Mouse (Mus musculus): ENCODE measurements around the gene Olfr441. TPM values are rescaled to one million over a fixed set of nuclear protein-coding genes. Genes with fewer than 3 reads are reported as not detected.
"Not testable (repeated sequence)": the region's sequence is repeated elsewhere in the genome, so short reads cannot be mapped to it uniquely, and the experiment has no call there.

The Olfr441 gene
- not detected in 2 replicates for polyA plus RNA-seq (2015; fragmentation: Nextera tagmentation; extraction: Ambion mirVana)

DNA sequence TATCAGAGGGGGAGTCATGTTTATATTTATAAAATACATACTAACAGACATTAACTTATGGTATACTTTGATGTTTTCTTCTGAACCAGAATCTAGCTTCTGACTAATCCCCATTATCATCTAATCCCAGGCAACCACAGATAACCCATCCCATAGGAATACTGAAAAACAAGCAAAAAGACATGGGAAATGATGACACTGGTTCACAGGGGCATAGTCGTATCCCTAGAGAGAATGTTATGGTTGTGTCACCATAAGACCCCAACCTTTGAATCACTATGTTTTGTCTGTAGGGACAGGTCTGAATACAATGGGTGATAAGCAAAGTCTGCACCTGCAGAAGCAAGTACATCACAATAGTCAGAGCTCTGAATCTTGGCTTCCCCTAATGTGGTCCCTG, at the start of gene Olfr441:
Gene Olfr441, plus strand, starts transcription at position 301 of the 400 bp plus-strand sequence.
- not testable (repeated sequence) for H3K9me3 ChIP-seq (ENCODE audit: low read length); H3K27me3 ChIP-seq (replicated peaks; ENCODE audit: insufficient read depth, low read length); ATAC-seq; H3K27ac ChIP-seq (ENCODE audit: low read length); H3K9ac ChIP-seq (replicated peaks; ENCODE audit: low read depth); H3K4me3 ChIP-seq (ENCODE audit: low read depth, low read length); H3K36me3 ChIP-seq (ENCODE audit: insufficient read depth, low read length); H3K4me1 ChIP-seq (ENCODE audit: insufficient read depth, low read depth, low read length); H3K4me2 ChIP-seq (replicated peaks; ENCODE audit: low read depth, low read length); DNase-seq (ENCODE audit: low spot score)
- 83% methylated on average over 1 of the region's 1 CpGs for WGBS

DNA sequence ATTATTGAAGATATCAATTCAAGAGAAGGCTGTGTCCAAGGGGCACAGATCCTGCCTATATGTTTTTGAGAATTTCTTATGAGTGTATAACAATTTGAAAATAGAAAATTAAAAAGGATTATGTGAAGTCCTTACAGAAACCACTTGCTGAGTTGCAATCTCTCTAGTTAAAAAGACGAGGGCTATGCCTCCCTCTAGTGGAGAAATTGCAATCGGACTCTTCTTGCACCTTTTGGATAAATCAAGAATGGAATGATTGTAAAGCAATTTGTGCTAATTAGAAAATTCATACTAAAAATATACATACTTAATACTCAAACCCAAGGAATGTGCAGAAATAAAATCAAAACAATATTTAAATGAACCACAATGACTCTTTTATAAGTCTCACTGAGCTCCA, 27.4 kb upstream of the Olfr441 start:
- Histone ChIP-seq H3K4me2 (replicated peaks; ENCODE audit: low read depth, low read length) (no peak overlapping the region), H3K4me1 (ENCODE audit: insufficient read depth, low read depth, low read length) (no peaks in the 10 kb centered on the region), H3K27ac (ENCODE audit: low read length) (no peak overlapping the region), H3K36me3 (ENCODE audit: insufficient read depth, low read length) (no peaks in the 10 kb centered on the region), H3K4me3 (ENCODE audit: low read depth, low read length) (no peak overlapping the region), H3K9me3 (ENCODE audit: low read length) (no peaks in the 10 kb centered on the region), H3K9ac (replicated peaks; ENCODE audit: low read depth) (no peak overlapping the region), H3K27me3 (replicated peaks; ENCODE audit: insufficient read depth, low read length) (no peaks in the 10 kb centered on the region)
- DNase-seq (ENCODE audit: low spot score): peak; percentile 14
- no peak for ATAC-seq
- WGBS: 9% methylated on average over 2 of the region's 2 CpGs
- peak; percentile 54 for TF ChIP-seq CTCF (IDR thresholded peaks at IDR 0.05)
- TF ChIP-seq EP300 (IDR thresholded peaks at IDR 0.05): no peak

DNA sequence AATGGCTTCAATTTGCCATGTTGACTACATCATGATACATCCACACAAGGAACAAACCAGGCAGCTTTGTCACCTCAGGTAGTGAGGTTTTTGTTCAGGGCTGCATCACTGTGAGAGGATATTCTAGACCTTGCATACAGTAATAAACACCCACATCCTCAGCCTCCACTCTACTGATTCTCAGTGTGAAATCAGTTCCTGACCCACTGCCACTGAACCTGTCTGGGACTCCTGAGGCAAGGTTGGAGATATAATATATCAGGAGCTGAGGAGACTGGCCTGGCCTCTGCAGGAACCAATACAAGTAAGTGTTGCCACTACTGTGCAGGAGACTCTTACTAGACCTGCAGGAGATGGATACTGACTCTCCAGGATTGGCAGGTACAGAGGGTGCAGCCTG, 24.8 kb upstream of the Olfr441 start:
- DNase-seq (ENCODE audit: low spot score); H3K36me3 ChIP-seq (ENCODE audit: insufficient read depth, low read length); H3K9ac ChIP-seq (replicated peaks; ENCODE audit: low read depth); H3K27ac ChIP-seq (ENCODE audit: low read length); H3K4me1 ChIP-seq (ENCODE audit: insufficient read depth, low read depth, low read length); ATAC-seq; H3K27me3 ChIP-seq (replicated peaks; ENCODE audit: insufficient read depth, low read length); H3K4me2 ChIP-seq (replicated peaks; ENCODE audit: low read depth, low read length); H3K9me3 ChIP-seq (ENCODE audit: low read length); H3K4me3 ChIP-seq (ENCODE audit: low read depth, low read length): not testable (repeated sequence)

DNA sequence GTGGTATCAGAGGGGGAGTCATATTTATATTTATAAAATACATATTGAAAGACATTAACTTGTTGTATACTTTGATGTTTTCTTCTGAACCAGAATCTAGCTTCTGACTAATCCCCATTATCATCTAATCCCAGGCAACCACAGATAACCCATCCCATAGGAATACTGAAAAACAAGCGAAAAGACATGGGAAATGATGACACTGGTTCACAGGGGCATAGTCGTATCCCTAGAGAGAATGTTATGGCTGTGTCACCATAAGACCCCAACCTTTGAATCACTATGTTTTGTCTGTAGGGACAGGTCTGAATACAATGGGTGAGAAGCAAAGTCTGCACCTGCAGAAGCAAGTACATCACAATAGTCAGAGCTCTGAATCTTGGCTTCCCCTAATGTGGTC, 40.1 kb downstream of the Olfr441 start, which contains the start of gene Olfr237-ps1:
Gene Olfr237-ps1, plus strand, starts transcription at position 301 of the 400 bp plus-strand sequence.
- ATAC-seq; H3K9me3 ChIP-seq (ENCODE audit: low read length); H3K27ac ChIP-seq (ENCODE audit: low read length); H3K4me2 ChIP-seq (replicated peaks; ENCODE audit: low read depth, low read length); H3K27me3 ChIP-seq (replicated peaks; ENCODE audit: insufficient read depth, low read length); H3K4me1 ChIP-seq (ENCODE audit: insufficient read depth, low read depth, low read length); H3K9ac ChIP-seq (replicated peaks; ENCODE audit: low read depth); DNase-seq (ENCODE audit: low spot score); H3K36me3 ChIP-seq (ENCODE audit: insufficient read depth, low read length); H3K4me3 ChIP-seq (ENCODE audit: low read depth, low read length): not testable (repeated sequence)
- 88% methylated on average over 2 of the region's 2 CpGs for WGBS

DNA sequence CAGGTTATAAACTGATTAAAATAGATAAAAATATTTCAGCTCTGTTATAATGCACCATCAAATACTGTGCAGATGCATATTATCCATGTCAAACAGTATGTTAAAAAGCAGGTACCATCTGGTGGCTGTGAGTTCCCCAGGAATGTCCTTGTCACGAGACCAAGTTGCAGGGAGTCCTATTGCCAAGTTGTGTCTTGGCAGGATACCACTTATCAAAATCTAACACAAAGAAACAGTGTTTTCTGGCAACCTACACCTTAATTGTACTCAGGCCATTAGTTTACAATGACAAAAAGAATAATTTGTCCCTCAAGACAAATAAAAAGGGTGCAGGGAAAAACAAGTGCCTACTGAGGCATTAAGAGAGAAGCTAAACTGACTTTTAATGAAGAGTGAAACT, 53.3 kb downstream of the Olfr441 start:
- H3K4me1 ChIP-seq (ENCODE audit: insufficient read depth, low read depth, low read length): no peaks in the 10 kb centered on the region
- 54% methylated on average over 1 of the region's 1 CpGs for WGBS
- no peak overlapping the region for H3K4me2 ChIP-seq (replicated peaks; ENCODE audit: low read depth, low read length)
- H3K36me3 ChIP-seq (ENCODE audit: insufficient read depth, low read length): no peaks in the 10 kb centered on the region
- no peaks in the 10 kb centered on the region for H3K9me3 ChIP-seq (ENCODE audit: low read length)
- H3K9ac ChIP-seq (replicated peaks; ENCODE audit: low read depth): no peak overlapping the region
- H3K4me3 ChIP-seq (ENCODE audit: low read depth, low read length): no peak overlapping the region
- no peak overlapping the region for H3K27ac ChIP-seq (ENCODE audit: low read length)
- DNase-seq (ENCODE audit: low spot score): no peak
- no peak for TF ChIP-seq EP300 (IDR thresholded peaks at IDR 0.05)
- TF ChIP-seq CTCF (IDR thresholded peaks at IDR 0.05): no peak
- ATAC-seq: no peak
- no peaks in the 10 kb centered on the region for H3K27me3 ChIP-seq (replicated peaks; ENCODE audit: insufficient read depth, low read length)

DNA sequence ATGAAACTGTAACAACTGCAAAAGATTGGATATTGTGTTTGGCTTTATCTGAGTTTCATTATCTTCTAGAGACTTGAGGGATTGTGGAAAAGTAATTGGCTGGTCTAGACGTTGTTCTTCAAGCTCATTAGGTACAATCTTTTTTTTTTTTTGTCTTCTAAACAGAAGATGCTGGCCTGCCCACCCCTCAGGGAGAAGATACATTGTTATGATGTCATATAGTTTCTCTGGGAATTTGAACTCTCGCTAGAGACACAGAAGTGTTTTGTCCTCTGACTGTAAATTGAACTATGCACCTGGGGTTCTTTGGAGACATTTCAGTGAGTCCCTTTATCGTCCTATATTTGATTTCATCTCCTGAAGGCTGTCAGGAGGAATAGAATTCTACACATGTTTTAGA, 56.8 kb downstream of the Olfr441 start, which contains the start of gene Olfr437:
Gene Olfr437, plus strand, starts transcription at position 301 of the 400 bp plus-strand sequence.
- 61% methylated on average over 3 of the region's 3 CpGs for WGBS
- no peaks in the 10 kb centered on the region for H3K9me3 ChIP-seq (ENCODE audit: low read length)
- TF ChIP-seq EP300 (IDR thresholded peaks at IDR 0.05) (no peak), CTCF (IDR thresholded peaks at IDR 0.05) (no peak)

DNA sequence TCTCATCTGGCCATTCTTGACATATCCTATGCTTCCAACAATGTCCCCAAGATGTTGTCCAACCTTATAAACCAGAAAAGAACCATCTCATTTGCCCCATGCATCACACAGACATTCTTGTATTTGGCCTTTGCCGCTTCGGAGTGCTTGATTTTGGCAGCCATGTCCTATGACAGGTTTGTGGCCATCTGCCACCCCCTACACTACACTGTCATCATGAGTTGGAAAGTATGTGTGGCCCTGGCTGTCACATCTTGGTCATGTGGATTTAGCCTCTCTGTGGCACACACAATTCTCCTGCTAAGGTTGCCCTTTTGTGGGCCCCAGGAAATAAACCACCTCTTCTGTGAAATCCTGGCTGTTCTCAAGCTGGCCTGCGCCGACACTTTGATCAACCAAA, 61.1 kb downstream of the Olfr441 start:
- no peaks in the 10 kb centered on the region for H3K36me3 ChIP-seq (ENCODE audit: insufficient read depth, low read length)
- no peaks in the 10 kb centered on the region for H3K4me1 ChIP-seq (ENCODE audit: insufficient read depth, low read depth, low read length)
- H3K9me3 ChIP-seq (ENCODE audit: low read length): no peaks in the 10 kb centered on the region
- no peak overlapping the region for H3K27ac ChIP-seq (ENCODE audit: low read length)
- no peaks in the 10 kb centered on the region for H3K27me3 ChIP-seq (replicated peaks; ENCODE audit: insufficient read depth, low read length)
- DNase-seq (ENCODE audit: low spot score): no peak
- no peak overlapping the region for H3K4me3 ChIP-seq (ENCODE audit: low read depth, low read length)
- H3K9ac ChIP-seq (replicated peaks; ENCODE audit: low read depth): no peak overlapping the region
- ATAC-seq: no peak
- no peak for TF ChIP-seq EP300 (IDR thresholded peaks at IDR 0.05)
- no peak for TF ChIP-seq CTCF (IDR thresholded peaks at IDR 0.05)
- no peak overlapping the region for H3K4me2 ChIP-seq (replicated peaks; ENCODE audit: low read depth, low read length)
- 92% methylated on average over 4 of the region's 4 CpGs for WGBS

More for the DNA sequence above, 56.8 kb downstream of the Olfr441 start, which contains the start of gene Olfr437:
- ATAC-seq (no peak), DNase-seq (ENCODE audit: low spot score) (no peak)
- Histone ChIP-seq H3K27me3 (replicated peaks; ENCODE audit: insufficient read depth, low read length) (no peaks in the 10 kb centered on the region), H3K4me3 (ENCODE audit: low read depth, low read length) (no peak within 1 kb of the TSS), H3K27ac (ENCODE audit: low read length) (no peak within 1 kb of the TSS), H3K4me2 (replicated peaks; ENCODE audit: low read depth, low read length) (no peak within 1 kb of the TSS), H3K9ac (replicated peaks; ENCODE audit: low read depth) (no peak within 1 kb of the TSS), H3K4me1 (ENCODE audit: insufficient read depth, low read depth, low read length) (no peaks in the 10 kb centered on the region), H3K36me3 (ENCODE audit: insufficient read depth, low read length) (no peaks in the 10 kb centered on the region)

Other genes starting within 250 kb of the Olfr441 start
- gene Olfr448, start 215.9 kb upstream of the Olfr441 start, polyA plus RNA-seq (2015; fragmentation: Nextera tagmentation; extraction: Ambion mirVana): not detected in 2 replicates
- not detected in 2 replicates for gene Olfr447, start 197.5 kb upstream of the Olfr441 start, polyA plus RNA-seq (2015; fragmentation: Nextera tagmentation; extraction: Ambion mirVana)
- not detected in 2 replicates for gene Olfr446, start 185.0 kb upstream of the Olfr441 start, polyA plus RNA-seq (2015; fragmentation: Nextera tagmentation; extraction: Ambion mirVana)
- gene Olfr444, start 157.3 kb upstream of the Olfr441 start, polyA plus RNA-seq (2015; fragmentation: Nextera tagmentation; extraction: Ambion mirVana): not detected in 2 replicates
- gene Olfr237-ps1, start 40.2 kb downstream of the Olfr441 start, polyA plus RNA-seq (2015; fragmentation: Nextera tagmentation; extraction: Ambion mirVana): not detected in 2 replicates
- not detected in 2 replicates for gene Olfr437, start 56.9 kb downstream of the Olfr441 start, polyA plus RNA-seq (2015; fragmentation: Nextera tagmentation; extraction: Ambion mirVana)
- not detected in 2 replicates for gene Olfr13, start 65.8 kb downstream of the Olfr441 start, polyA plus RNA-seq (2015; fragmentation: Nextera tagmentation; extraction: Ambion mirVana)
- gene Olfr435, start 90.8 kb downstream of the Olfr441 start, polyA plus RNA-seq (2015; fragmentation: Nextera tagmentation; extraction: Ambion mirVana): not detected in 2 replicates
- not detected in 2 replicates for gene Olfr434, start 106.7 kb downstream of the Olfr441 start, polyA plus RNA-seq (2015; fragmentation: Nextera tagmentation; extraction: Ambion mirVana)
- gene Olfr47, start 125.2 kb downstream of the Olfr441 start, polyA plus RNA-seq (2015; fragmentation: Nextera tagmentation; extraction: Ambion mirVana): not detected in 2 replicates
- gene Arhgef5, start 159.2 kb downstream of the Olfr441 start, polyA plus RNA-seq (2015; fragmentation: Nextera tagmentation; extraction: Ambion mirVana): 13.2 and 16.3 TPM in 2 replicates
- not detected in 2 replicates for gene Nobox, start 203.2 kb downstream of the Olfr441 start, polyA plus RNA-seq (2015; fragmentation: Nextera tagmentation; extraction: Ambion mirVana)

Measured in lung, postnatal 0 days (tissue).